Mouse (Mus musculus) CH12.LX (cell line): ENCODE measurements around the gene Akap2.

Experiments
- CTCF ChIP-seq, 2 experiments: IDR thresholded peaks in 1 of 2; conservative IDR thresholded peaks in 1 of 2; 2 replicates each; pipeline ENCODE4 v1.5.1; 2011 to 2012; ENCODE audit warnings: low read depth in 2 of 2, low read length in 2 of 2, improper control_type of control experiment in 1 of 2, inconsistent platforms in 1 of 2, mild to moderate bottlenecking in 1 of 2, moderate library complexity in 1 of 2
- E2F4 ChIP-seq: IDR thresholded peaks from 2 replicates; pipeline ENCODE4 v1.6.1; 2011; ENCODE audit warnings: low read depth, low read length, improper control_type of control experiment; ENCODE audit not compliant: insufficient replicate concordance
- HCFC1 ChIP-seq: IDR thresholded peaks from 2 replicates; pipeline ENCODE4 v1.6.1; 2012; ENCODE audit warnings: low read depth, mild to moderate bottlenecking, inconsistent platforms, low read length, improper control_type of control experiment
- JUND ChIP-seq: conservative IDR thresholded peaks from 2 replicates; pipeline ENCODE4 v1.6.1; 2011; ENCODE audit warnings: low read depth, low read length, improper control_type of control experiment
- MEF2A ChIP-seq: IDR thresholded peaks from 2 replicates; pipeline ENCODE4 v1.6.1; 2014; ENCODE audit warnings: low read depth, mild to moderate bottlenecking, inconsistent platforms, low read length, improper control_type of control experiment, borderline replicate concordance
- MYC ChIP-seq: IDR thresholded peaks from 2 replicates; pipeline ENCODE4 v1.6.1; 2011; ENCODE audit warnings: low read depth, mild to moderate bottlenecking, improper control_type of control experiment, low read length
- PAX5 ChIP-seq: IDR thresholded peaks from 2 replicates; pipeline ENCODE4 v1.6.1; 2012; ENCODE audit warnings: low read length, inconsistent platforms, mixed read lengths
- SMC3 ChIP-seq: IDR thresholded peaks from 2 replicates; pipeline ENCODE4 v1.6.1; 2011; ENCODE audit warnings: low read depth, low read length, improper control_type of control experiment
- USF1 ChIP-seq: IDR thresholded peaks from 2 replicates; pipeline ENCODE4 v1.6.1; 2014; ENCODE audit warnings: low read depth, mild to moderate bottlenecking, inconsistent platforms, low read length, improper control_type of control experiment
- USF2 ChIP-seq: conservative IDR thresholded peaks from 2 replicates; pipeline ENCODE4 v1.6.1; 2011; ENCODE audit warnings: low read depth, low read length, improper control_type of control experiment
- ZC3H11A ChIP-seq: IDR thresholded peaks from 2 replicates; pipeline ENCODE4 v1.6.1; 2012; ENCODE audit warnings: low read depth, mild to moderate bottlenecking, inconsistent platforms, low read length, improper control_type of control experiment

GRCm38 (mm10) chr4:57672996-57673906, 44.2 kb upstream of the Akap2 start:
- TF ChIP-seq E2F4 = no peak
- TF ChIP-seq HCFC1 = no peak
- TF ChIP-seq PAX5 = no peak
- no peak for TF ChIP-seq JUND
- TF ChIP-seq CTCF (conservative IDR thresholded peaks at IDR 0.05 in 1 of 2, IDR thresholded peaks at IDR 0.05 in 1 of 2; ENCODE audit: low read depth in 2 of 2, low read length in 2 of 2) = peak; percentile 79 to 90
- no peak for TF ChIP-seq USF2
- TF ChIP-seq ZC3H11A = peak; percentile 85
- no peak for TF ChIP-seq MEF2A
- no peak for TF ChIP-seq MYC
- peak; percentile 94 for TF ChIP-seq SMC3
- TF ChIP-seq USF1 = no peak
